ENCODE assay signal across 20 mouse cellular contexts in genomic region chr7:130291179-130291578, GRCm38 (mm10).
DNase-seq lines count a peak whose midpoint lies in the region; ATAC-seq lines count a peak whose summit lies in the region.
"Had no signal": no experiment of that assay in that cellular context is flagged by ENCODE, and none has a peak within 500 bp of the region (broad histone marks: within the 10 kb centered on the region; RNA-seq: fewer than 3 reads in every experiment).

No protein-coding gene starts in this region.

- H3K4me3 ChIP-seq in heart, embryonic 15.5 days = no peak overlapping the region
- no peak overlapping the region for H3K4me3 ChIP-seq in lung, embryonic 15.5 days
- H3K4me3 ChIP-seq in embryonic facial prominence, embryonic 13.5 days = no peak overlapping the region
- no peak overlapping the region for H3K4me3 ChIP-seq in stomach, embryonic 14.5 days (ENCODE audit: low read depth, low read length)
- H3K4me3 ChIP-seq: megakaryocyte, embryonic 14.5 days had no signal

- H3K4me2 ChIP-seq in heart, embryonic 15.5 days = no peak overlapping the region
- H3K4me2 ChIP-seq in lung, embryonic 15.5 days = no peak overlapping the region
- H3K4me2 ChIP-seq in embryonic facial prominence, embryonic 13.5 days = no peak overlapping the region
- no peak overlapping the region for H3K4me2 ChIP-seq in stomach, embryonic 14.5 days (replicated peaks; ENCODE audit: low read depth, low read length)

- intact Hi-C loops in heart, postnatal 14 days (cut with DNase I) = no loop called here

- WGBS in heart, embryonic 15.5 days = 62% methylated on average over 6 of the region's 6 CpGs
- 69% methylated on average over 6 of the region's 6 CpGs for WGBS in lung, embryonic 15.5 days
- 67% methylated on average over 6 of the region's 6 CpGs for WGBS in embryonic facial prominence, embryonic 13.5 days
- 83% methylated on average over 6 of the region's 6 CpGs for WGBS in stomach, embryonic 14.5 days

- peak overlapping the region; percentile 46; the same call in 1 of the 2 replicates for H3K27ac ChIP-seq in heart, embryonic 15.5 days
- peak overlapping the region; percentile 34; the same call in 1 of the 2 replicates for H3K27ac ChIP-seq in lung, embryonic 15.5 days
- H3K27ac ChIP-seq in embryonic facial prominence, embryonic 13.5 days = peak overlapping the region; percentile 60
- H3K27ac ChIP-seq in stomach, embryonic 14.5 days (ENCODE audit: low read length) = peak overlapping the region; percentile 13; the same call in 1 of the 2 replicates
- H3K27ac ChIP-seq: hindbrain, postnatal 0 days had no signal

- no peak for DNase-seq in heart, postnatal 14 days
- DNase-seq in lung, adult 18-20 months = no peak
- no peak for DNase-seq in gastrocnemius, postnatal 10 days
- no peak for DNase-seq in adrenal gland, adult 2 months
- DNase-seq: adrenal gland, postnatal 25 days; cerebellum, adult 9-10 months; gastrocnemius, postnatal 36 days; kidney, postnatal 4 days; liver; midbrain, embryonic 14.5 days; thymus, adult 18-20 months; thymus, postnatal 36 days had no signal

- ATAC-seq in heart, embryonic 15.5 days (replicated peaks; ENCODE audit: insufficient number of reproducible peaks, insufficient read depth, low FRiP score, low read depth) = no peak
- ATAC-seq in lung, embryonic 15.5 days (ENCODE audit: borderline replicate concordance, extremely low read depth, low FRiP score, low TSS enrichment) = no peak
- ATAC-seq in embryonic facial prominence, embryonic 13.5 days (ENCODE audit: insufficient number of reproducible peaks, insufficient read depth, low FRiP score, low TSS enrichment, low read depth) = no peak
- ATAC-seq in stomach, embryonic 14.5 days (ENCODE audit: insufficient number of reproducible peaks, insufficient read depth, low FRiP score, low read depth) = no peak
- ATAC-seq: CD4-positive, CD25-positive, alpha-beta regulatory T cell, adult 4 months; hindbrain, postnatal 0 days; intestine, postnatal 0 days had no signal

- H3K27me3 ChIP-seq in heart, embryonic 15.5 days = peaks cover 4% of the 10 kb centered on the region; the same call in 1 of the 2 replicates
- no peaks in the 10 kb centered on the region for H3K27me3 ChIP-seq in lung, embryonic 15.5 days
- H3K27me3 ChIP-seq in embryonic facial prominence, embryonic 13.5 days = no peaks in the 10 kb centered on the region
- H3K27me3 ChIP-seq in stomach, embryonic 14.5 days (ENCODE audit: control insufficient read depth, insufficient read depth, low read length) = no peaks in the 10 kb centered on the region
- H3K27me3 ChIP-seq: megakaryocyte, embryonic 14.5 days had no signal

- no peak overlapping the region for H3K9ac ChIP-seq in heart, embryonic 15.5 days
- H3K9ac ChIP-seq in lung, embryonic 15.5 days = no peak overlapping the region
- no peak overlapping the region for H3K9ac ChIP-seq in embryonic facial prominence, embryonic 13.5 days
- H3K9ac ChIP-seq in stomach, embryonic 14.5 days (replicated peaks; ENCODE audit: low read depth, low read length) = no peak overlapping the region

- no peaks in the 10 kb centered on the region for H3K9me3 ChIP-seq in heart, embryonic 15.5 days (replicated peaks)
- H3K9me3 ChIP-seq in lung, embryonic 15.5 days = no peaks in the 10 kb centered on the region
- H3K9me3 ChIP-seq in embryonic facial prominence, embryonic 13.5 days = no peaks in the 10 kb centered on the region
- no peaks in the 10 kb centered on the region for H3K9me3 ChIP-seq in stomach, embryonic 14.5 days (ENCODE audit: control insufficient read depth, low read depth, low read length)

- H3K4me1 ChIP-seq in heart, embryonic 15.5 days (replicated peaks) = peaks cover 29% of the 10 kb centered on the region
- peaks cover 32% of the 10 kb centered on the region for H3K4me1 ChIP-seq in lung, embryonic 15.5 days
- H3K4me1 ChIP-seq in embryonic facial prominence, embryonic 13.5 days = peaks cover 55% of the 10 kb centered on the region
- peaks cover 5% of the 10 kb centered on the region; the same call in 1 of the 2 replicates for H3K4me1 ChIP-seq in stomach, embryonic 14.5 days (ENCODE audit: control insufficient read depth, insufficient read depth, low read length)
- H3K4me1 ChIP-seq: megakaryocyte, embryonic 14.5 days had no signal

- H3K36me3 ChIP-seq in heart, embryonic 15.5 days = no peaks in the 10 kb centered on the region
- H3K36me3 ChIP-seq in lung, embryonic 15.5 days = no peaks in the 10 kb centered on the region
- no peaks in the 10 kb centered on the region for H3K36me3 ChIP-seq in embryonic facial prominence, embryonic 13.5 days
- no peaks in the 10 kb centered on the region for H3K36me3 ChIP-seq in stomach, embryonic 14.5 days (ENCODE audit: control insufficient read depth, insufficient read depth, low read length)
